Mouse (Mus musculus): ENCODE measurements at regions not wholly inside any gene's neighbourhood (a gene's known extent, or its start where the extent isn't known, plus 50 kb on each side); places are given as distances from the start of the nearest gene placed in this dataset.

- Histone ChIP-seq H3K9ac (ENCODE audit: low read depth, low read length) (no peak overlapping the region), H3K27me3 (ENCODE audit: control insufficient read depth, insufficient read depth, low read length) (no peaks in the 10 kb centered on the region), H3K27ac (ENCODE audit: low read depth, low read length) (no peak overlapping the region), H3K4me3 (ENCODE audit: low read length) (no peak overlapping the region), H3K4me2 (replicated peaks; ENCODE audit: low read depth, low read length) (no peak overlapping the region), H3K4me1 (ENCODE audit: control insufficient read depth, insufficient read depth, low read length) (peaks cover 6% of the 10 kb centered on the region; the same call in 1 of the 2 replicates), H3K9me3 (ENCODE audit: control insufficient read depth, low read length) (0 out of 2 replicates have a peak, but pooled peaks cover 1% of the 10 kb centered on the region), H3K36me3 (ENCODE audit: control insufficient read depth, insufficient read depth, low read length) (no peaks in the 10 kb centered on the region)
- no peak for ATAC-seq (ENCODE audit: low FRiP score, low TSS enrichment)
- 62% methylated on average over 4 of the region's 4 CpGs for WGBS
Measured at GRCm38 (mm10) chr2:169297226-169297625, 290.3 kb downstream of the Gm11011 start.

GRCm38 (mm10) chr2:169293351-169293750, 294.2 kb downstream of the Gm11011 start:
- WGBS = 30% methylated on average over 3 of the region's 3 CpGs
- H3K4me1 ChIP-seq (ENCODE audit: control insufficient read depth, insufficient read depth, low read length) = peaks cover 6% of the 10 kb centered on the region; the same call in 1 of the 2 replicates
- no peak overlapping the region for H3K4me2 ChIP-seq (replicated peaks; ENCODE audit: low read depth, low read length)

GRCm38 (mm10) chr2:169288891-169289605, 298.5 kb downstream of the Gm11011 start:
- H3K4me3 ChIP-seq (ENCODE audit: low read length) = no peak overlapping the region
- H3K9me3 ChIP-seq (ENCODE audit: control insufficient read depth, low read length) = no peaks in the 10 kb centered on the region
- 94% methylated on average over 12 of the region's 12 CpGs for WGBS
- no peak for ATAC-seq (ENCODE audit: low FRiP score, low TSS enrichment)
- H3K9ac ChIP-seq (ENCODE audit: low read depth, low read length) = no peak overlapping the region
- no peaks in the 10 kb centered on the region for H3K36me3 ChIP-seq (ENCODE audit: control insufficient read depth, insufficient read depth, low read length)
- H3K27ac ChIP-seq (ENCODE audit: low read depth, low read length) = no peak overlapping the region
- no peak overlapping the region for H3K4me2 ChIP-seq (replicated peaks; ENCODE audit: low read depth, low read length)
- H3K4me1 ChIP-seq (ENCODE audit: control insufficient read depth, insufficient read depth, low read length) = no peaks in the 10 kb centered on the region
- H3K27me3 ChIP-seq (ENCODE audit: control insufficient read depth, insufficient read depth, low read length) = no peaks in the 10 kb centered on the region

More at GRCm38 (mm10) chr2:169293351-169293750, 294.2 kb downstream of the Gm11011 start:
- Histone ChIP-seq H3K9ac (ENCODE audit: low read depth, low read length) (no peak overlapping the region), H3K9me3 (ENCODE audit: control insufficient read depth, low read length) (no peaks in the 10 kb centered on the region), H3K27ac (ENCODE audit: low read depth, low read length) (no peak overlapping the region), H3K36me3 (ENCODE audit: control insufficient read depth, insufficient read depth, low read length) (no peaks in the 10 kb centered on the region), H3K4me3 (ENCODE audit: low read length) (no peak overlapping the region), H3K27me3 (ENCODE audit: control insufficient read depth, insufficient read depth, low read length) (no peaks in the 10 kb centered on the region)
- ATAC-seq (ENCODE audit: low FRiP score, low TSS enrichment) = no peak

GRCm38 (mm10) chr2:169286701-169287100, 300.8 kb downstream of the Gm11011 start:
- no peak overlapping the region for H3K9ac ChIP-seq (ENCODE audit: low read depth, low read length)
- no peak for ATAC-seq (ENCODE audit: low FRiP score, low TSS enrichment)
- no peaks in the 10 kb centered on the region for H3K36me3 ChIP-seq (ENCODE audit: control insufficient read depth, insufficient read depth, low read length)
- no peak overlapping the region for H3K4me3 ChIP-seq (ENCODE audit: low read length)
- no peaks in the 10 kb centered on the region for H3K4me1 ChIP-seq (ENCODE audit: control insufficient read depth, insufficient read depth, low read length)
- no peak overlapping the region for H3K27ac ChIP-seq (ENCODE audit: low read depth, low read length)
- H3K4me2 ChIP-seq (replicated peaks; ENCODE audit: low read depth, low read length) = no peak overlapping the region
- 83% methylated on average over 7 of the region's 7 CpGs for WGBS
- no peaks in the 10 kb centered on the region for H3K9me3 ChIP-seq (ENCODE audit: control insufficient read depth, low read length)
- H3K27me3 ChIP-seq (ENCODE audit: control insufficient read depth, insufficient read depth, low read length) = no peaks in the 10 kb centered on the region

- no peak overlapping the region for H3K27ac ChIP-seq (ENCODE audit: low read depth, low read length)
- H3K4me3 ChIP-seq (ENCODE audit: low read length) = no peak overlapping the region
- WGBS = 64% methylated on average over 13 of the region's 13 CpGs
- H3K4me1 ChIP-seq (ENCODE audit: control insufficient read depth, insufficient read depth, low read length) = no peaks in the 10 kb centered on the region
- H3K4me2 ChIP-seq (replicated peaks; ENCODE audit: low read depth, low read length) = no peak overlapping the region
- no peak for ATAC-seq (ENCODE audit: low FRiP score, low TSS enrichment)
- no peak overlapping the region for H3K9ac ChIP-seq (ENCODE audit: low read depth, low read length)
- H3K36me3 ChIP-seq (ENCODE audit: control insufficient read depth, insufficient read depth, low read length) = no peaks in the 10 kb centered on the region
- no peaks in the 10 kb centered on the region for H3K9me3 ChIP-seq (ENCODE audit: control insufficient read depth, low read length)
- H3K27me3 ChIP-seq (ENCODE audit: control insufficient read depth, insufficient read depth, low read length) = no peaks in the 10 kb centered on the region
Measured at GRCm38 (mm10) chr2:169282508-169283117, 304.9 kb downstream of the Gm11011 start.

GRCm38 (mm10) chr2:169275371-169275770, 312.2 kb downstream of the Gm11011 start:
- H3K9ac ChIP-seq (ENCODE audit: low read depth, low read length) = no peak overlapping the region
- H3K27ac ChIP-seq (ENCODE audit: low read depth, low read length) = no peak overlapping the region
- H3K36me3 ChIP-seq (ENCODE audit: control insufficient read depth, insufficient read depth, low read length) = no peaks in the 10 kb centered on the region
- no peaks in the 10 kb centered on the region for H3K27me3 ChIP-seq (ENCODE audit: control insufficient read depth, insufficient read depth, low read length)
- 93% methylated on average over 4 of the region's 4 CpGs for WGBS
- ATAC-seq (ENCODE audit: low FRiP score, low TSS enrichment) = no peak
- no peak overlapping the region for H3K4me3 ChIP-seq (ENCODE audit: low read length)
- no peak overlapping the region for H3K4me2 ChIP-seq (replicated peaks; ENCODE audit: low read depth, low read length)
- no peaks in the 10 kb centered on the region for H3K9me3 ChIP-seq (ENCODE audit: control insufficient read depth, low read length)
- no peaks in the 10 kb centered on the region for H3K4me1 ChIP-seq (ENCODE audit: control insufficient read depth, insufficient read depth, low read length)

- no peak for ATAC-seq (ENCODE audit: low FRiP score, low TSS enrichment)
- WGBS = 77% methylated on average over 1 of the region's 1 CpGs
Measured at GRCm38 (mm10) chr2:169274101-169274500, 313.4 kb downstream of the Gm11011 start.

GRCm38 (mm10) chr2:169272622-169273021, 314.9 kb downstream of the Gm11011 start:
- H3K27me3 ChIP-seq (ENCODE audit: control insufficient read depth, insufficient read depth, low read length) = no peaks in the 10 kb centered on the region
- no peak overlapping the region for H3K4me3 ChIP-seq (ENCODE audit: low read length)
- ATAC-seq (ENCODE audit: low FRiP score, low TSS enrichment) = no peak
- H3K9ac ChIP-seq (ENCODE audit: low read depth, low read length) = no peak overlapping the region
- no peaks in the 10 kb centered on the region for H3K9me3 ChIP-seq (ENCODE audit: control insufficient read depth, low read length)
- no peak overlapping the region for H3K27ac ChIP-seq (ENCODE audit: low read depth, low read length)
- H3K36me3 ChIP-seq (ENCODE audit: control insufficient read depth, insufficient read depth, low read length) = no peaks in the 10 kb centered on the region
- H3K4me1 ChIP-seq (ENCODE audit: control insufficient read depth, insufficient read depth, low read length) = no peaks in the 10 kb centered on the region
- no peak overlapping the region for H3K4me2 ChIP-seq (replicated peaks; ENCODE audit: low read depth, low read length)
- 41% methylated on average over 6 of the region's 6 CpGs for WGBS

More at GRCm38 (mm10) chr2:169274101-169274500, 313.4 kb downstream of the Gm11011 start:
- H3K27ac ChIP-seq (ENCODE audit: low read depth, low read length) = no peak overlapping the region
- no peak overlapping the region for H3K9ac ChIP-seq (ENCODE audit: low read depth, low read length)
- H3K4me1 ChIP-seq (ENCODE audit: control insufficient read depth, insufficient read depth, low read length) = no peaks in the 10 kb centered on the region
- no peaks in the 10 kb centered on the region for H3K36me3 ChIP-seq (ENCODE audit: control insufficient read depth, insufficient read depth, low read length)
- no peak overlapping the region for H3K4me2 ChIP-seq (replicated peaks; ENCODE audit: low read depth, low read length)
- H3K4me3 ChIP-seq (ENCODE audit: low read length) = no peak overlapping the region
- H3K27me3 ChIP-seq (ENCODE audit: control insufficient read depth, insufficient read depth, low read length) = no peaks in the 10 kb centered on the region
- no peaks in the 10 kb centered on the region for H3K9me3 ChIP-seq (ENCODE audit: control insufficient read depth, low read length)

- H3K4me3 ChIP-seq (ENCODE audit: low read length) = no peak overlapping the region
Measured at GRCm38 (mm10) chr2:169272018-169272417, 315.5 kb downstream of the Gm11011 start.

More at GRCm38 (mm10) chr2:169272018-169272417, 315.5 kb downstream of the Gm11011 start:
- H3K4me2 ChIP-seq (replicated peaks; ENCODE audit: low read depth, low read length) = no peak overlapping the region
- no peak overlapping the region for H3K27ac ChIP-seq (ENCODE audit: low read depth, low read length)
- ATAC-seq (ENCODE audit: low FRiP score, low TSS enrichment) = no peak
- H3K4me1 ChIP-seq (ENCODE audit: control insufficient read depth, insufficient read depth, low read length) = no peaks in the 10 kb centered on the region
- no peaks in the 10 kb centered on the region for H3K36me3 ChIP-seq (ENCODE audit: control insufficient read depth, insufficient read depth, low read length)
- no peaks in the 10 kb centered on the region for H3K27me3 ChIP-seq (ENCODE audit: control insufficient read depth, insufficient read depth, low read length)
- no peaks in the 10 kb centered on the region for H3K9me3 ChIP-seq (ENCODE audit: control insufficient read depth, low read length)
- 49% methylated on average over 4 of the region's 4 CpGs for WGBS
- H3K9ac ChIP-seq (ENCODE audit: low read depth, low read length) = no peak overlapping the region

All from kidney, embryonic 14.5 days (tissue).